Mouse (Mus musculus): ENCODE results near the gene Cfap61. TPM values are rescaled to one million over a fixed set of nuclear protein-coding genes. Genes with fewer than 3 reads are reported as not detected.
A peak's percentile ranks its signal among the peaks of the same experiment; 100 is the strongest.

Cfap61 gene
- polyA plus RNA-seq, 1 experiment: 2.2 TPM

GRCm38 (mm10) chr2:146256321-146256875, 321.8 kb downstream of the Cfap61 start:
- H3K4me1 ChIP-seq (ENCODE audit: control insufficient read depth, insufficient read depth, low read length): no peaks in the 10 kb centered on the region
- no peak overlapping the region for H3K4me3 ChIP-seq (ENCODE audit: insufficient read depth, low read length)
- H3K27ac ChIP-seq (ENCODE audit: insufficient read depth, low read length): no peak overlapping the region
- TF ChIP-seq CTCF (IDR thresholded peaks at IDR 0.05; ENCODE audit: extremely low read depth, insufficient read depth, low read length) (peak; percentile 32; the same call in 1 of the 2 replicates), POLR2A (IDR thresholded peaks at IDR 0.05; ENCODE audit: extremely low read depth, insufficient read depth, low read length) (no peak)

DNA sequence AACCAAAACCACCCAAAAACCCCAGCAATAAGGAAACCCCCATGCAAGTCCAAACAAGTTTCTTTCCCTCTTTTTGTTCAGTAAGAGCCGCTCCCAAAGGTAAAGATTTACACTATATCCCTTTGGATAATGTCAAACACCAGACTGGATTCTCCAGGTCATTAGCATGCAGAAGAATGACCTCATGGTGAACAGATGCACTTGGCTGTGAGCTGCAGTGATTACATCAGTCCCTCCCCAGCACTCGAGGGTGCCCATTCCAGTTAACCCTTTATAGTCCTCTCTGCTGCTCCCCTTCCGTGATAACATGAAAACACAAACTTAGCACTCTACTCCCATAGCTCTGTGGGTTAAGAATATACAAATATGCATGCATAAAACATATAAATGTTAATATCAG, 322.5 kb downstream of the Cfap61 start:
- TF ChIP-seq CTCF (IDR thresholded peaks at IDR 0.05; ENCODE audit: extremely low read depth, insufficient read depth, low read length): no peak
- no peak for TF ChIP-seq POLR2A (IDR thresholded peaks at IDR 0.05; ENCODE audit: extremely low read depth, insufficient read depth, low read length)
- Histone ChIP-seq H3K4me3 (ENCODE audit: insufficient read depth, low read length) (no peak overlapping the region), H3K27ac (ENCODE audit: insufficient read depth, low read length) (no peak overlapping the region), H3K4me1 (ENCODE audit: control insufficient read depth, insufficient read depth, low read length) (no peaks in the 10 kb centered on the region)

GRCm38 (mm10) chr2:146257609-146258008, 323.0 kb downstream of the Cfap61 start:
- Histone ChIP-seq H3K4me3 (ENCODE audit: insufficient read depth, low read length) (no peak overlapping the region), H3K4me1 (ENCODE audit: control insufficient read depth, insufficient read depth, low read length) (no peaks in the 10 kb centered on the region), H3K27ac (ENCODE audit: insufficient read depth, low read length) (no peak overlapping the region)
- TF ChIP-seq POLR2A (IDR thresholded peaks at IDR 0.05; ENCODE audit: extremely low read depth, insufficient read depth, low read length): no peak
- no peak for TF ChIP-seq CTCF (IDR thresholded peaks at IDR 0.05; ENCODE audit: extremely low read depth, insufficient read depth, low read length)

GRCm38 (mm10) chr2:146258736-146259469, 324.3 kb downstream of the Cfap61 start:
- Histone ChIP-seq H3K4me3 (ENCODE audit: insufficient read depth, low read length) (no peak overlapping the region), H3K27ac (ENCODE audit: insufficient read depth, low read length) (no peak overlapping the region), H3K4me1 (ENCODE audit: control insufficient read depth, insufficient read depth, low read length) (no peaks in the 10 kb centered on the region)
- TF ChIP-seq POLR2A (IDR thresholded peaks at IDR 0.05; ENCODE audit: extremely low read depth, insufficient read depth, low read length) (no peak), CTCF (IDR thresholded peaks at IDR 0.05; ENCODE audit: extremely low read depth, insufficient read depth, low read length) (no peak)

DNA sequence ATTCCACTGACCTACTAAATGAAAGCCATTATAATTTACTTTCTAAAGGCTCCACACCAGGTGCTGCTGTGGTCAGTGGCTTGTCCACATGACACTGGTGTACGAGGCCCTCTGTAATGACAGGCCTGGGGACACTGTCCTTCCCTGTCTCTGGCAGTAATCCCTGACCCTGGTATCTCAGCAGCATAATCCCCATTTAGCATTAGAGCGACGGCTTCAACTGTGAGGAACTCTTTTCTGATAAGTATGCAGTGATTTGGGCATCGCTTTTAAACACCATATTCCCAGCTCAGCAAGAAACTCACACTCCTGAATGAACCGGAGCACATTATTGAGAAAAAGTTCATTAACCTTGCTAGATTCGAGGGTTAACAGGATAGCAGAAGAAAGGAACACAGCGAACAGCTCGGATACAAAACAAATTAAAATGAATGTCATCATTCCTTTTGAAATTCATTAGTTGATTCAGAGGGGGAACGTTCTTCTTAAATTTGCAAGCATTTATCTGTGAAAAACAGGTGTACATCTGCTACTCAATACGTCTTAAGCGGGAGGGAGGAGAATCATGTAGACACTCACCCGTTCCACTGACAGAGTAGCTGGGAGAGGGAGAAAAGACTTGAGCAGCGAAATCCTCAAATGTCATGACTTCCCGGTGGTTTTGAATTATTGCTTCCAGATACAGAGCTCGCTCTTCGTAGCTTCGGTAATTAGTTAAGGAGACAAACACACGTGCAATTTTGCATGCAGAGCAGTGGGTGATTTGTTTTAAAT, 325.4 kb downstream of the Cfap61 start:
- TF ChIP-seq CTCF (IDR thresholded peaks at IDR 0.05; ENCODE audit: extremely low read depth, insufficient read depth, low read length) (no peak), POLR2A (IDR thresholded peaks at IDR 0.05; ENCODE audit: extremely low read depth, insufficient read depth, low read length) (no peak)
- Histone ChIP-seq H3K27ac (ENCODE audit: insufficient read depth, low read length) (no peak overlapping the region), H3K4me3 (ENCODE audit: insufficient read depth, low read length) (no peak overlapping the region), H3K4me1 (ENCODE audit: control insufficient read depth, insufficient read depth, low read length) (no peaks in the 10 kb centered on the region)

DNA sequence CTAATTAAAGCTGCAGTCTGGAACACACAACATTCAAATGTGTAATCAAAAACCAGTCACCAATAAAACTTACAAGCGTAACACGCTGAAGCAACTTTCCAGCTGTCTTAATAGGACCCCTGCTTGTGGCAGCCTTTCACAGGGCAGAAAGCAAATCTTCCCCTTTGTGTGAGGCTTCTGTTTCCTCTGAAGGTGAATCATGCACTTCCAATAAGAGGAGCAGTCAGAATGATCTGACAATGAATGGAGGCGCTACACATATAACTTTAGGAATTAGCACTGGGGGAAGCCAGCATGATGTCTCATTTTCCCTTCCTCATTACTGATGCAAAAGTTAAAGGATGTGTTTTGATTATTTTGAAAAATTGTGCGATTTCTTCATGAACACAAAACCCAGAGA, 326.6 kb downstream of the Cfap61 start:
- Histone ChIP-seq H3K4me1 (ENCODE audit: control insufficient read depth, insufficient read depth, low read length) (no peaks in the 10 kb centered on the region), H3K27ac (ENCODE audit: insufficient read depth, low read length) (no peak overlapping the region), H3K4me3 (ENCODE audit: insufficient read depth, low read length) (no peak overlapping the region)
- no peak for TF ChIP-seq POLR2A (IDR thresholded peaks at IDR 0.05; ENCODE audit: extremely low read depth, insufficient read depth, low read length)
- no peak for TF ChIP-seq CTCF (IDR thresholded peaks at IDR 0.05; ENCODE audit: extremely low read depth, insufficient read depth, low read length)

- TF ChIP-seq POLR2A (IDR thresholded peaks at IDR 0.05; ENCODE audit: extremely low read depth, insufficient read depth, low read length) (no peak), CTCF (IDR thresholded peaks at IDR 0.05; ENCODE audit: extremely low read depth, insufficient read depth, low read length) (no peak)
- Histone ChIP-seq H3K4me3 (ENCODE audit: insufficient read depth, low read length) (no peak overlapping the region), H3K4me1 (ENCODE audit: control insufficient read depth, insufficient read depth, low read length) (no peaks in the 10 kb centered on the region), H3K27ac (ENCODE audit: insufficient read depth, low read length) (no peak overlapping the region)
Observed at GRCm38 (mm10) chr2:146262215-146262614, 327.6 kb downstream of the Cfap61 start.

DNA sequence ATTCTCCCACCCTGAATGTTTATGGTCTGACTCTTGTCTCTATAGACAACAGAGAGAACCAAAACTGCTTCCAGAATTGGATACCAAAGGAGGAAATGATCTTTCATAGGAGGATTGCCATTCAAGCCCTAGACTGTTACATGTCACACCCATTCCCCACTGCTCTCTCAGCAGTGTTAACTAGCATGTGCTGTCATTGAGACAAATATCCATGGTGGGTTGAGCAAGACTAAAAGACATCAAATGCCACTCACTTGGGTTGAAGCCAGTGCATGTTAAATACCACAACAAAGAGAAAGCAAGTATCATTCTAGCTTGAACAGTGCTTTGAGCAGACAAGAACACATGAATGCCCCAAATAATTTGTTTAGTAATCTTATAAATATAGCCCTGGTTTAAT, 328.4 kb downstream of the Cfap61 start:
- Histone ChIP-seq H3K4me1 (ENCODE audit: control insufficient read depth, insufficient read depth, low read length) (no peaks in the 10 kb centered on the region), H3K4me3 (ENCODE audit: insufficient read depth, low read length) (no peak overlapping the region), H3K27ac (ENCODE audit: insufficient read depth, low read length) (no peak overlapping the region)
- TF ChIP-seq CTCF (IDR thresholded peaks at IDR 0.05; ENCODE audit: extremely low read depth, insufficient read depth, low read length) (no peak), POLR2A (IDR thresholded peaks at IDR 0.05; ENCODE audit: extremely low read depth, insufficient read depth, low read length) (no peak)

Other genes starting within 250 kb of the Cfap61 start
- gene Naa20, start 32.7 kb upstream of the Cfap61 start, polyA plus RNA-seq (2012; rRNA removed): 75.5 and 78.1 TPM in 2 replicates
- 8.7 and 10.0 TPM in 2 replicates for gene Crnkl1, start 230 bp downstream of the Cfap61 start, polyA plus RNA-seq (2012; rRNA removed)